In the genomic region with DNA sequence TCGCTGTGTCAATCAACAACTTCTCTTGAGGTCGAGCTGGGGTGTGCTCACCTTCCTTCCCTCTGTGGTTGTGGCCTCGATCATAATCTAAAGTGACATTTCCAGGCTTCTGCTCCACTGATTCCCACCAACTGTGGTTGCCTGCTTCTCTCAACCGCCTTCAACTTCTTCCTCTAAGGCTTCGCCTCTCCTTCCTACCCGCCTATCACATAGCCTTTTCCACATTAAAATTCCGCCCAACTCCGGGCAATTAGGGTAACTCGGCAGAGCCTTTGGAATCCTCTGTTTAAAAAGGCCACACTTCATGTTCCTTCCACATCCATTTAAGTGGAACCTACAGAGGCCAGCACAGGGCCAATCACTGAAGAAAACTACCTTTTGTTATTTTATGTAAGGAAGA, we compare ENCODE assay signal across 20 mouse cellular contexts.
DNase-seq lines count a peak whose midpoint lies in the region; ATAC-seq and TF ChIP-seq lines count a peak whose summit lies in the region.
"Had no signal": no experiment of that assay in that cellular context is flagged by ENCODE, and none has a peak within 500 bp of the region (broad histone marks: within the 10 kb centered on the region; RNA-seq: fewer than 3 reads in every experiment).

No protein-coding gene starts in this region.

- peak; percentile 17 for ATAC-seq in kidney, embryonic 14.5 days (ENCODE audit: low FRiP score, low TSS enrichment)
- ATAC-seq: CD4-positive, CD25-positive, alpha-beta regulatory T cell, adult 4 months; forebrain, postnatal 0 days; midbrain, embryonic 16.5 days had no signal

- H3K9me3 ChIP-seq in kidney, embryonic 14.5 days (ENCODE audit: control insufficient read depth, low read length), result no peaks in the 10 kb centered on the region
- H3K9me3 ChIP-seq: hindbrain, embryonic 12.5 days; liver, embryonic 13.5 days had no signal

- no peak for TF ChIP-seq POLR2A in brain, embryonic 14.5 days (IDR thresholded peaks at IDR 0.05; ENCODE audit: borderline replicate concordance, extremely low read depth, insufficient read depth, insufficient read length, poor library complexity, severe bottlenecking)

- no peaks in the 10 kb centered on the region for H3K36me3 ChIP-seq in kidney, embryonic 14.5 days (ENCODE audit: control insufficient read depth, insufficient read depth, low read length)
- H3K36me3 ChIP-seq: G1E; hindbrain, embryonic 12.5 days; liver, embryonic 13.5 days had no signal

- no peak for TF ChIP-seq CTCF in brain, embryonic 14.5 days (IDR thresholded peaks at IDR 0.05; ENCODE audit: borderline replicate concordance, extremely low read depth, insufficient read depth, insufficient read length)

- H3K9ac ChIP-seq in kidney, embryonic 14.5 days (ENCODE audit: low read depth, low read length), result no peak overlapping the region
- H3K9ac ChIP-seq: forebrain, postnatal 0 days; hindbrain, embryonic 12.5 days; liver, embryonic 13.5 days had no signal

- WGBS in kidney, embryonic 14.5 days, result 19% methylated on average over 9 of the region's 9 CpGs

- peak overlapping the region; percentile 21 for H3K4me2 ChIP-seq in kidney, embryonic 14.5 days (replicated peaks; ENCODE audit: low read depth, low read length)
- H3K4me2 ChIP-seq: hindbrain, embryonic 12.5 days; liver, embryonic 13.5 days had no signal

- H3K4me1 ChIP-seq in kidney, embryonic 14.5 days (ENCODE audit: control insufficient read depth, insufficient read depth, low read length), result peaks cover 31% of the 10 kb centered on the region
- H3K4me1 ChIP-seq: liver, embryonic 13.5 days had no signal

- no peak overlapping the region for H3K4me3 ChIP-seq in kidney, embryonic 14.5 days (ENCODE audit: low read length)
- H3K4me3 ChIP-seq: gastrocnemius, adult 2 months; hindbrain, embryonic 12.5 days; liver, embryonic 13.5 days had no signal

- peak; percentile 41 for DNase-seq in embryo, embryonic 10.5 days (ENCODE audit: low spot score)
- DNase-seq in embryo, embryonic 10 days (ENCODE audit: low spot score), result no peak
- DNase-seq in kidney, adult 9 months, result no peak
- DNase-seq in brain, embryonic 14.5 days (ENCODE audit: low read depth), result peak; percentile 19
- DNase-seq in neural tube, embryonic 10.5 days (ENCODE audit: extremely low spot score, low spot score), result peak; percentile 31
- DNase-seq in adrenal gland, postnatal 4 days (ENCODE audit: low spot score in 2 of 2), result no peak
- no peak for DNase-seq in urinary bladder, postnatal 36 days (ENCODE audit: low spot score in 2 of 2)
- DNase-seq: cerebellum, adult 9-11 months; forebrain, postnatal 0 days; gastrocnemius, adult 2 months; heart, adult 18-20 months; kidney, adult 18-20 months; liver, embryonic 13.5 days; right cerebral cortex, postnatal 4 days; thymus, postnatal 25 days had no signal

- H3K27me3 ChIP-seq in kidney, embryonic 14.5 days (ENCODE audit: control insufficient read depth, insufficient read depth, low read length), result no peaks in the 10 kb centered on the region
- H3K27me3 ChIP-seq: hindbrain, embryonic 12.5 days; liver, embryonic 13.5 days had no signal

- H3K27ac ChIP-seq in kidney, embryonic 14.5 days (ENCODE audit: low read depth, low read length), result peak overlapping the region; percentile 51; the same call in 1 of the 2 replicates
- H3K27ac ChIP-seq: gastrocnemius, adult 2 months; hindbrain, embryonic 12.5 days; liver, embryonic 13.5 days had no signal

Comparison
In these comparisons a context has a peak if more than half of its experiments do, and no peak if none do; other contexts are left out.
1. DNase-seq: peak in embryo, embryonic 10.5 days (single experiment), brain, embryonic 14.5 days (single experiment) and neural tube, embryonic 10.5 days (single experiment); none in embryo, embryonic 10 days (single experiment), kidney, adult 9 months (single experiment), adrenal gland, postnatal 4 days (0 of 2) and urinary bladder, postnatal 36 days (0 of 2).